Comparison of ENCODE assay signal across 20 mouse cellular contexts in genomic region chr8:123678390-123678789, GRCm38 (mm10). TPM values are rescaled to one million over a fixed set of nuclear protein-coding genes. Genes with fewer than 3 reads are reported as not detected.
DNase-seq lines count a peak whose midpoint lies in the region; ATAC-seq lines count a peak whose summit lies in the region.
"Had no signal": no experiment of that assay in that cellular context is flagged by ENCODE, and none has a peak within 500 bp of the region (broad histone marks: within the 10 kb centered on the region; RNA-seq: fewer than 3 reads in every experiment).

No protein-coding gene starts in this region.

- no peaks in the 10 kb centered on the region for H3K36me3 ChIP-seq in heart, embryonic 10.5 days
- no peaks in the 10 kb centered on the region for H3K36me3 ChIP-seq in kidney, embryonic 15.5 days
- H3K36me3 ChIP-seq in forebrain, embryonic 14.5 days (ENCODE audit: control insufficient read depth, insufficient read depth, low read length): no peaks in the 10 kb centered on the region
- H3K36me3 ChIP-seq: embryonic facial prominence, embryonic 10.5 days; embryonic facial prominence, embryonic 12.5 days had no signal

- H3K9ac ChIP-seq in kidney, embryonic 15.5 days: no peak overlapping the region
- H3K9ac ChIP-seq in forebrain, embryonic 14.5 days (ENCODE audit: low read length): no peak overlapping the region
- H3K9ac ChIP-seq: embryonic facial prominence, embryonic 12.5 days; forebrain, embryonic 13.5 days had no signal

- no peak overlapping the region for H3K4me2 ChIP-seq in kidney, embryonic 15.5 days
- H3K4me2 ChIP-seq in forebrain, embryonic 14.5 days (ENCODE audit: low read length): no peak overlapping the region
- H3K4me2 ChIP-seq: embryonic facial prominence, embryonic 12.5 days; forebrain, embryonic 13.5 days had no signal

- no peaks in the 10 kb centered on the region for H3K27me3 ChIP-seq in heart, embryonic 10.5 days (ENCODE audit: insufficient read depth, poor library complexity, severe bottlenecking)
- H3K27me3 ChIP-seq in kidney, embryonic 15.5 days: no peaks in the 10 kb centered on the region
- no peaks in the 10 kb centered on the region for H3K27me3 ChIP-seq in forebrain, embryonic 14.5 days (replicated peaks; ENCODE audit: control insufficient read depth, insufficient read depth, low read length)
- H3K27me3 ChIP-seq: embryonic facial prominence, embryonic 12.5 days; forebrain, embryonic 13.5 days; Patski had no signal

- H3K27ac ChIP-seq in heart, embryonic 10.5 days: no peak overlapping the region; the same call in 1 of the 2 replicates
- H3K27ac ChIP-seq in kidney, embryonic 15.5 days: no peak overlapping the region
- H3K27ac ChIP-seq in forebrain, embryonic 14.5 days (ENCODE audit: low read depth, low read length): no peak overlapping the region
- H3K27ac ChIP-seq: embryonic facial prominence, embryonic 10.5 days; embryonic facial prominence, embryonic 12.5 days; forebrain, embryonic 13.5 days had no signal

- H3K4me3 ChIP-seq in heart, embryonic 10.5 days: no peak overlapping the region
- H3K4me3 ChIP-seq in kidney, embryonic 15.5 days (replicated peaks): no peak overlapping the region
- H3K4me3 ChIP-seq in forebrain, embryonic 14.5 days (ENCODE audit: low read depth, low read length): no peak overlapping the region
- H3K4me3 ChIP-seq: embryonic facial prominence, embryonic 10.5 days; embryonic facial prominence, embryonic 12.5 days; forebrain, embryonic 13.5 days had no signal

- H3K4me1 ChIP-seq in heart, embryonic 10.5 days: peaks cover 38% of the 10 kb centered on the region
- H3K4me1 ChIP-seq in kidney, embryonic 15.5 days: peaks cover 11% of the 10 kb centered on the region
- 0 out of 2 replicates have a peak, but pooled peaks cover 3% of the 10 kb centered on the region for H3K4me1 ChIP-seq in forebrain, embryonic 14.5 days (ENCODE audit: control insufficient read depth, insufficient read depth, low read length)

- DNase-seq in heart, adult 11 months: peak; percentile 74
- DNase-seq in heart, embryonic 10.5 days (ENCODE audit: low spot score): no peak
- no peak for DNase-seq in kidney, postnatal 14 days
- DNase-seq in A20 (ENCODE audit: low read depth, low spot score): peak; percentile 14
- no peak for DNase-seq in forebrain, embryonic 14.5 days (ENCODE audit: low spot score)
- DNase-seq: adrenal gland, adult 8-10 months; adrenal gland, postnatal 14 days; adrenal gland, postnatal 36 days; cerebellum, adult 11-12 months; cerebellum, adult 2 months; cerebellum, adult 9-10 months; cerebellum, postnatal 10 days; cerebellum, postnatal 25 days had no signal

- WGBS in heart, embryonic 10.5 days: 81% methylated on average over 4 of the region's 4 CpGs
- WGBS in kidney, embryonic 15.5 days: 51% methylated on average over 4 of the region's 4 CpGs
- WGBS in forebrain, embryonic 14.5 days: 88% methylated on average over 4 of the region's 4 CpGs

- H3K9me3 ChIP-seq in heart, embryonic 10.5 days: no peaks in the 10 kb centered on the region
- H3K9me3 ChIP-seq in kidney, embryonic 15.5 days (replicated peaks): no peaks in the 10 kb centered on the region
- no peaks in the 10 kb centered on the region for H3K9me3 ChIP-seq in forebrain, embryonic 14.5 days (replicated peaks; ENCODE audit: control insufficient read depth, low read length)
- H3K9me3 ChIP-seq: embryonic facial prominence, embryonic 10.5 days; embryonic facial prominence, embryonic 12.5 days; forebrain, embryonic 13.5 days had no signal

- 0 out of 2 replicates have a peak, but pooled peaks have one; percentile 55 for ATAC-seq in kidney, embryonic 15.5 days (replicated peaks; ENCODE audit: low FRiP score)
- ATAC-seq in forebrain, embryonic 14.5 days: no peak
- ATAC-seq: activated CD4-positive, CD25-positive, alpha-beta regulatory T cell, adult 4 months; forebrain, embryonic 13.5 days; forebrain, embryonic 16.5 days; Patski had no signal

RNA-seq across cellular contexts. Expression of gene Rhou, which starts 24.7 kb away (rescaled TPM):
- 13.0 and 16.7 TPM in 2 replicates for polyA plus RNA-seq in heart, embryonic 10.5 days (2016; fragmentation: Nextera tagmentation; extraction: Ambion mirVana)
- polyA plus RNA-seq in kidney, embryonic 15.5 days (2015; fragmentation: Nextera tagmentation; extraction: Ambion mirVana): 8.2 and 8.6 TPM in 2 replicates
- polyA plus RNA-seq in forebrain, embryonic 14.5 days (2014; fragmentation: Nextera tagmentation; extraction: Ambion mirVana): 7.1 and 7.2 TPM in 2 replicates
- polyA plus RNA-seq: activated CD4-positive, CD25-positive, alpha-beta regulatory T cell, adult 4 months had no signal

Comparison
In these comparisons a context has a peak if more than half of its experiments do, and no peak if none do; other contexts are left out.
1. DNase-seq: peak in heart, adult 11 months (single experiment) and A20 (single experiment); none in heart, embryonic 10.5 days (single experiment), kidney, postnatal 14 days (single experiment) and forebrain, embryonic 14.5 days (single experiment).